Mouse (Mus musculus) left cerebral cortex, adult 9 months (tissue): ENCODE results near the gene Fbxo7.
A peak's percentile ranks its signal among the peaks of the same experiment; 100 is the strongest.

ENCODE experiments used
- DNase-seq, 2 experiments: peaks; one replicate each; pipeline ENCODE4 v3.0.0; 2022; ENCODE audit warnings: low spot score in 2 of 2

The Fbxo7 gene

DNA sequence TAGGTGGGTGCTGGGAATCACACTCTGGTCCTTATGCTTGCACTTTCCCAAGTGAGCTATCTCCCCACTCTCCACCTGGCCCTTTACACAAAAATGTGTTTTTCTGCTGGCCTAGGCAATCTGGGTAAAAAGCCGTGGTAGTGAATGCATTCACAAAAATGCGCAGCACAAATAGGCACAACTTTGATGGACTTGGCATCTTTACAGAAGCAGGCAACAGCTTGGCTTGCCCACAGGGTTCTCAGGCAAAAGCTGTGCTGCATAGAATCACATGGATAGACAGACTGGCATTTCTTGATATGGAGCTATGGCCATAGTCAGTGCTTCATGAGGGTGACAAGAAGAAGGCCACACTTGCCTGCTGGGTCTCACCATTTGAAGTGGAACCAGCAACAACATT is 57.0 kb downstream of the Fbxo7 start:
- DNase-seq, result no peak

DNA sequence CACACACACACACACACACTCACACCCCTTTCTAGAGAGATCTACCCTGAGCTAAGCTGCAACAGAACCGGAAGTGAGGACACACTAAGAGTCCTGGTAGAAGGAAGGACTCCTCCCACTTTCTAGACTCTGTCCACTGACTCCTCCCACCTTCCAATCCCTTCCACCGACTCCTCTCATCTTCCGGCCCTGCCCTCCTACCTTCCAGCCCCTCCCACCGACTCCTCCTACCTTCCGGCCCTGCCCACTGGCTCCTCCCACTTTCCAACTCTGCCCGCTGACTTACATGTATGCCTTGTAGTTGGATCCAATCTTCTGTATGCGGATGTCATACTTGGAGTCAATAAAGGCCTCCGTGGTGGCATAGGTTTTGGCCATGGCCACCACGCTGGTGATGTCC is 58.1 kb downstream of the Fbxo7 start:
- DNase-seq, result no peak

DNA sequence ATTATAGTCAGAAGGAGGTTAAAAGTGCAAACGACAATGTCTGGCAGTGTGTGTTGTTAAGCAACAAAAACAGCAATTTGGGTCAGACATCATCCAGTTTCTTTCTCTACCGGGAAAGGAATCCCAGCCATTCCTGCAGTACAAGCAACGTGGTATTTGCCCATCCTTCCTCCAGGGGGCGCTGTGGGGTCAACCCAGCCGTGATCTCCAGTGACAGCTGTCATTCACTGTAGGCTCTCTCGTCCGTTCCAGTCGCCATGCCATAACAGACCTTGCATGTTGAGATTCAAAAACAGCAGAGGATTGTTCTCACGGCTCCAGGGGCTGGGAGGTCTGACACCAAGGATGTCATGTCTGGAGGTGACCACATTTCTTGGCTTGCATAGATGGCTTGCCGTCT is 70.1 kb downstream of the Fbxo7 start:
- DNase-seq, result peak in 1 of 2 experiments; percentile 22

DNA sequence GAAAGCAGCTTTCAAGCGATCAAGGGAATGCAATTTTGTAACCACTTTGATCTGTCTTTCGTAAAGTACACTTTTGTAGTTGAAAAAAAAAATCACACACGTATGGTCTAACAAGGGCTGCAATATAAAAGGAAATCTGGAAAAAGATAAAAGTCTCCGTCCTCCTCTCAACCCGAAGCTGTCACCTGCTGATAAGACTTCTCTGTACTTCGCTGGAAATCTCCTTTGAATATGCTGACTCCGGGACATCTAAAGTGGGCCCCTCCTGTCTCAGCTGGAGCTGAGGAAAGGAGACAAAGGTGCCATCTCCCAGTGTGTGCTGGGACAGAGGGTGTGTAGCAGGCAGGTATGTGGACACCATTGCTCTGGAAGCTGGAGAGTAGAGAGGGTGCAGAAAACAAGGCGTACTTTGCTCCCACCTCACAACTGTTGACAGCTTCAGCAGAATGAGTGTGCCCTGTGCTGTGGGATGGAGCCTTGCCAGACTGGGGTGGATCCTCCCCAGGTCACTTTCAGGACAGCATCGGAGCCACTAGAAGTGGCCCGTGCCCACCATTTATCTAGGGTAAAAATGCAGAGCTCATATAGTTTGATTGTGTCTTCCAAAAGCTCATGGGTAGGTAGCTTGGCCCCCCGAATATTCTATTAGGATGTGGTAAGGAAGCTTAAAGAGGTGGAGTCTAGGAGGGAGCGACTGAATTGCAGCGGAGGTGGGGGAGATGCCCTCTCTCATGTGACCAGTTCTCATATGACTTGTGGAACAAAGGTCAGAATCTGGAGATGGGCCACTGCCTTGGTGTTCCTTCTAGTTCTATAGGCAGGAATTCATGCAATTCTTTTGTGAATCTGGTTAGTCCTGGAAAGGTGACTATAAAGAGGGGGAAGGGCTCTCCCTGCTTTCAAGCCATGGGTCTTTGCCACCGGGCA is 71.6 kb downstream of the Fbxo7 start:
- no peak for DNase-seq

DNA sequence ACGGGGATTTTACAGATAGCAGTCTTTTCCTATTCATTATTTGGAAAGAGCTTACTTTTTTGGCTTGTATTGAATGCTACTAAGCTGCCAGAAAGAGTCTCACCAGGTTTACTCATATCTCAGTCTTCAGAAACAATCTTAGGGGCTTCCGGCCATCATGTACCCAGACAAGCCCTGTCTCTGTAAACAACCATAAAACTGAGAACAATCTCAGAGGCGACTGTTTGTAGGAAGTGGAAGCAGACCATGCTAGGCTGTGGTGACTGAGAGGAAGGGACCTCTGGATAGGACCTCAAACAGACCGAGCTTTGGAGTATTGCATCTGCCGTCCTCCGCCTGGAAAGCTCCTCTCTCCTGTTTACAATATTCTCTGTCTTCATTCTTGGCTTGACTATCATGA is 76.6 kb downstream of the Fbxo7 start:
- DNase-seq, result no peak

DNA sequence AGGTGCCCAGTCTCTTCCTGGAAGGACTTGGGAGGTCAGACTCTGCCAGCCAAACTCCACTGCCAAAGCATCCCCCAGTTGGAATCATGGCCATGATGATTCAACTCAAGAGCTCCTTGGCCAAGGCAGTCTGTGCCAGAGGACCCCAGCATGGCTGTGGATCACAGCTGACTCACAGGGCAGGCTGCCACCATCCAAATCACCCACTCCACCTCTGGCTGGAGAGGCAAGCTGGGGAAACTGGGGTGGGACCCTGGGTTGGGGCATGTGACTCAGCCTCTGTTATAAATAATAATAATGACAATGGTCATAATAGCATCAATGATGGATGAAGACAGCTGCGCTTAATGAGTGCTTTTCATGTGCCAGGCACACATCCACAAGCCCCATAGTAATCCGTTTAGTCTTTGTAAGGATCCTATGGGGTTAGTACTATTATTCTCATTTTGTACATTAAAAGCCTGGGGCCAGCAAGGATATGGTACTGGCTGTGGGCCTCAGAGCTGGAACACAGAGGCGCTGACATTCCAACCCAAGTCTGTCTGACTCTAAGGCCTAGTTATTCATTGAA is 78.6 kb downstream of the Fbxo7 start:
- DNase-seq, result peak in 1 of 2 experiments; percentile 1
